Mouse (Mus musculus) brain, embryonic 14.5 days (tissue): Measurements from ENCODE around the gene Tssk1.

Experiments used
- CTCF ChIP-seq: fragments of 200-500 bp; IDR thresholded peaks from 2 replicates; pipeline ENCODE4 v1.5.1; 2012; ENCODE audit warnings: inconsistent platforms, mild to moderate bottlenecking, moderate library complexity, borderline replicate concordance; ENCODE audit not compliant: insufficient read depth, insufficient read length; ENCODE audit errors: extremely low read depth
- POLR2A ChIP-seq: fragments of 200-500 bp; IDR thresholded peaks from 2 replicates; pipeline ENCODE4 v1.6.1; 2012; ENCODE audit warnings: mild to moderate bottlenecking, inconsistent platforms, borderline replicate concordance; ENCODE audit not compliant: poor library complexity, insufficient read depth, insufficient read length, severe bottlenecking; ENCODE audit errors: extremely low read depth

DNA sequence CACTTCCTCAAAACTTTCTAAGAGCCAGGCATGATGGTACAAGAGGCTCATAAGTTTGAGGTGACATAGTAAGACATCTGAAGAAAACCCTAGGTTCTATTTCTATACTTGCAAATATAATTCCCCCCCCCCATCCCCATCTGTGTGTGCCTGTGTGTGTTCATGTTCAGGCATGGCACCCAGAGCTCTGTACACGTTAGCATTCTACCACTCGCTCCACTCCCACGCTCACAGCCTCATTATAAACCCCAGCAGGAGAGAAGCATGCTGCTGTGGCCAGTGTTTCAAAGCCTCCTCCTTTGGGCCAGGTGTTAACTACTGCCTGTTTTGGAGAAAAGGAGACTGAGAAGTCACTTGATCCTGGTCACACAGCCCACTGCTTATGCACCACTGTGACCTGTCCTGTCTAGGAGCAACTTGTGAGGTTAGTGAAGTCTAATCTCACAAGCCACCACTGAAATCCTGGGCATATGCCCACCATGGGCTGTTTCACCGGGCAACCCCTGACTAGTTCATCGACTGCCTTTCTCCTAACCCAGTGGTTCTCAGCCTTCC, 38.0 kb downstream of the Tssk1 start:
- no peak for TF ChIP-seq POLR2A
- TF ChIP-seq CTCF = no peak
